26 mouse cellular contexts compared by ENCODE assay signal in the genomic region with DNA sequence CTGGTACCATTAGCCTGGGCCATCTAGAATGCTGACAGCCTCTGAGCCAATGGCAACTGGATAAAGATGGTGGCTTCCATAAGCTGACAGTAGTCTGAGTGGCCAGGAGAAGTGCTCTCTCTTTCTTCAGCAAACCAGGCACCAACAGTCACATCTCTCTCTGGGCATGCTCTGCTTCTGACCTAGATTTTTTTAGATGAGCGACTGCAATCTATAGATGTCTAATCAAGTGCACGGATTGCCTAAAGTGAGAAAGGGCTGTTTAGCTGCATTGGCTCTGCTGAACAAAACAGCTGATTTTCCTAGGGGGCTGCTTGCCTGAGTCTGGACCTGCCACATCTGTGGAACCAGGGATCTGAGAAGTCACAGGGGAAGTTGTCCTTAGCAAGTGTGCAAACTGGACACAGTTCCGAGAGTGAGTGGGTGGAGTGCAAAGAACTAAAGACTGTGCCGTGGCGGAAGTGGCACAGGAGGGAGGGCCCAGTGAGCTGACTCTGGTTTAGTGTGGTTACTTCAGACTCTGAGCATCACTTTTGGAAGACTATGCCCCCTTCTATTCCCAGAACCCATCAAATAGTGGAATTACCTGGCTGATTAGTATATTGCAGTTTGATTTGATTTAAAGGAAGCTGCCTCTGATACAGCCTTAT. TPM values are rescaled to one million over a fixed set of nuclear protein-coding genes. Genes with fewer than 3 reads are reported as not detected.
DNase-seq lines count a peak whose midpoint lies in the region; ATAC-seq and TF ChIP-seq lines count a peak whose summit lies in the region.
"Had no signal": no experiment of that assay in that cellular context is flagged by ENCODE, and none has a peak within 500 bp of the region (broad histone marks: within the 10 kb centered on the region; RNA-seq: fewer than 3 reads in every experiment).

No protein-coding gene starts in this region.

- no peak for TF ChIP-seq CTCF in layer of hippocampus, adult 2 months (conservative IDR thresholded peaks at IDR 0.05)

- peak; percentile 79 for ATAC-seq in CD4-positive, CD25-positive, alpha-beta regulatory T cell, adult 4 months
- ATAC-seq: forebrain, embryonic 14.5 days; liver, embryonic 12.5 days had no signal

- H3K4me3 ChIP-seq in layer of hippocampus, adult 2 months = no peak overlapping the region
- H3K4me3 ChIP-seq: heart, adult 2 months; hindbrain, embryonic 12.5 days; limb, embryonic 13.5 days; liver, embryonic 12.5 days; neural tube, embryonic 12.5 days had no signal

- no peak for DNase-seq in layer of hippocampus, adult 2 months (ENCODE audit: low spot score in 2 of 2)
- no peak for DNase-seq in layer of hippocampus, postnatal 14 days (ENCODE audit: low spot score in 2 of 2)
- peak; percentile 84 for DNase-seq in induced T-regulatory cell, adult 2 months (ENCODE audit: low read depth)
- DNase-seq in retina, postnatal 1 day = peak; percentile 56
- no peak for DNase-seq in left cerebral cortex, adult 11 months (ENCODE audit: low spot score)
- no peak for DNase-seq in lung, postnatal 25 days (ENCODE audit: low spot score)
- DNase-seq: cerebellum, adult 2 months; cerebellum, postnatal 25 days; embryo, embryonic 11 days; gastrocnemius, postnatal 36 days; heart, adult 2 months; kidney, adult 18-20 months; kidney, postnatal 4 days; lung, adult 18-20 months; lung, postnatal 14 days; midbrain, embryonic 14.5 days; thymus, adult 2 months; thymus, postnatal 4 days had no signal

- H3K27ac ChIP-seq in layer of hippocampus, adult 2 months = peak overlapping the region; percentile 75
- H3K27ac ChIP-seq: heart, adult 2 months; hindbrain, embryonic 12.5 days; limb, embryonic 13.5 days; liver, embryonic 12.5 days; neural tube, embryonic 12.5 days; stomach, postnatal 0 days had no signal

RNA-seq across cellular contexts. Expression of a gene that starts 29.1 kb away (rescaled TPM):
- total RNA-seq in layer of hippocampus, adult 2 months (2021) = 100 to 1,000 TPM; 390 to 415 TPM
- total RNA-seq in layer of hippocampus, postnatal 14 days (2021) = 100 to 1,000 TPM; 336 to 339 TPM
- polyA plus RNA-seq in CD4-positive, CD25-positive, alpha-beta regulatory T cell, adult 4 months (2017; shearing (Covaris generic)) = 10 to 100 TPM; 66.0 to 79.2 TPM
- total RNA-seq: gastrocnemius, adult 18-20 months had no signal

Comparison
In these comparisons a context has a peak if more than half of its experiments do, and no peak if none do; other contexts are left out.
1. DNase-seq: peak in induced T-regulatory cell, adult 2 months (single experiment) and retina, postnatal 1 day (single experiment); none in layer of hippocampus, adult 2 months (0 of 2), layer of hippocampus, postnatal 14 days (0 of 2), left cerebral cortex, adult 11 months (single experiment) and lung, postnatal 25 days (single experiment).